Mouse (Mus musculus): ENCODE measurements around the gene Trim67. TPM values are rescaled to one million over a fixed set of nuclear protein-coding genes. Genes with fewer than 3 reads are reported as not detected.
"Not testable (repeated sequence)": the region's sequence is repeated elsewhere in the genome, so short reads cannot be mapped to it uniquely, and the experiment has no call there.

Gene Trim67
- total and polyA plus RNA-seq, 3 experiments: 0.05 TPM; not detected in 2

GRCm38 (mm10) chr8:124837956-124838355 lies 45.1 kb downstream of the Trim67 start:
- H3K27me3 ChIP-seq (ENCODE audit: insufficient read depth, low read length): no peaks in the 10 kb centered on the region
- peaks cover 65% of the 10 kb centered on the region for H3K36me3 ChIP-seq (replicated peaks)
- no peak for ATAC-seq (ENCODE audit: extremely low read depth, insufficient number of reproducible peaks, low FRiP score, poor library complexity, severe bottlenecking)
- no peak for TF ChIP-seq CTCF (IDR thresholded peaks at IDR 0.05; ENCODE audit: low read depth, low read length)
- no peak for TF ChIP-seq GATA2 (IDR thresholded peaks at IDR 0.05; ENCODE audit: borderline replicate concordance, low read depth, low read length)
- no peak for TF ChIP-seq TAL1 (conservative IDR thresholded peaks at IDR 0.05; ENCODE audit: low read depth, low read length)
- no peak for TF ChIP-seq POLR2AphosphoS5 (IDR thresholded peaks at IDR 0.05; ENCODE audit: insufficient replicate concordance, low read depth, low read length)
- TF ChIP-seq GATA1 (IDR thresholded peaks at IDR 0.05; ENCODE audit: borderline replicate concordance, low read length): no peak
- H3K4me3 ChIP-seq (ENCODE audit: low read depth, low read length): no peak overlapping the region
- DNase-seq (ENCODE audit: low spot score): no peak
- H3K4me1 ChIP-seq (ENCODE audit: insufficient read depth, low read depth, low read length): no peaks in the 10 kb centered on the region; the same call in 1 of the 2 replicates
- no peaks in the 10 kb centered on the region for H3K9me3 ChIP-seq (replicated peaks)

GRCm38 (mm10) chr8:124839371-124839770 lies 46.5 kb downstream of the Trim67 start:
- ATAC-seq (ENCODE audit: extremely low read depth, insufficient number of reproducible peaks, low FRiP score, poor library complexity, severe bottlenecking): no peak
- H3K36me3 ChIP-seq (replicated peaks): peaks cover 80% of the 10 kb centered on the region

GRCm38 (mm10) chr8:124840900-124841299 lies 48.0 kb downstream of the Trim67 start:
- DNase-seq (ENCODE audit: low spot score): no peak
- TF ChIP-seq CTCF (IDR thresholded peaks at IDR 0.05; ENCODE audit: low read depth, low read length) (no peak), POLR2AphosphoS5 (IDR thresholded peaks at IDR 0.05; ENCODE audit: insufficient replicate concordance, low read depth, low read length) (no peak), GATA2 (IDR thresholded peaks at IDR 0.05; ENCODE audit: borderline replicate concordance, low read depth, low read length) (no peak), GATA1 (IDR thresholded peaks at IDR 0.05; ENCODE audit: borderline replicate concordance, low read length) (no peak), TAL1 (conservative IDR thresholded peaks at IDR 0.05; ENCODE audit: low read depth, low read length) (no peak)
- H3K4me3 ChIP-seq (ENCODE audit: low read depth, low read length): no peak overlapping the region
- H3K9me3 ChIP-seq (replicated peaks): no peaks in the 10 kb centered on the region
- H3K36me3 ChIP-seq (replicated peaks): peaks cover 94% of the 10 kb centered on the region
- H3K4me1 ChIP-seq (ENCODE audit: insufficient read depth, low read depth, low read length): peaks cover 5% of the 10 kb centered on the region
- no peaks in the 10 kb centered on the region for H3K27me3 ChIP-seq (ENCODE audit: insufficient read depth, low read length)
- ATAC-seq (ENCODE audit: extremely low read depth, insufficient number of reproducible peaks, low FRiP score, poor library complexity, severe bottlenecking): no peak

More at GRCm38 (mm10) chr8:124839371-124839770, 46.5 kb downstream of the Trim67 start:
- DNase-seq (ENCODE audit: low spot score): no peak
- Histone ChIP-seq H3K9me3 (replicated peaks) (no peaks in the 10 kb centered on the region), H3K27me3 (ENCODE audit: insufficient read depth, low read length) (no peaks in the 10 kb centered on the region), H3K4me3 (ENCODE audit: low read depth, low read length) (no peak overlapping the region), H3K4me1 (ENCODE audit: insufficient read depth, low read depth, low read length) (peaks cover 2% of the 10 kb centered on the region)
- TF ChIP-seq GATA1 (IDR thresholded peaks at IDR 0.05; ENCODE audit: borderline replicate concordance, low read length): no peak
- no peak for TF ChIP-seq GATA2 (IDR thresholded peaks at IDR 0.05; ENCODE audit: borderline replicate concordance, low read depth, low read length)

GRCm38 (mm10) chr8:124841775-124842174 lies 48.9 kb downstream of the Trim67 start:
- H3K4me1 ChIP-seq (ENCODE audit: insufficient read depth, low read depth, low read length): peaks cover 5% of the 10 kb centered on the region
- no peaks in the 10 kb centered on the region for H3K9me3 ChIP-seq (replicated peaks)
- peaks cover 89% of the 10 kb centered on the region for H3K36me3 ChIP-seq (replicated peaks)
- no peaks in the 10 kb centered on the region for H3K27me3 ChIP-seq (ENCODE audit: insufficient read depth, low read length)
- no peak overlapping the region for H3K4me3 ChIP-seq (ENCODE audit: low read depth, low read length)
- TF ChIP-seq GATA1 (IDR thresholded peaks at IDR 0.05; ENCODE audit: borderline replicate concordance, low read length): no peak
- TF ChIP-seq TAL1 (conservative IDR thresholded peaks at IDR 0.05; ENCODE audit: low read depth, low read length): no peak
- no peak for TF ChIP-seq GATA2 (IDR thresholded peaks at IDR 0.05; ENCODE audit: borderline replicate concordance, low read depth, low read length)
- ATAC-seq (ENCODE audit: extremely low read depth, insufficient number of reproducible peaks, low FRiP score, poor library complexity, severe bottlenecking): no peak
- no peak for DNase-seq (ENCODE audit: low spot score)

- DNase-seq (ENCODE audit: low spot score): not testable (repeated sequence)
These were observed 50.0 kb downstream of the Trim67 start for GRCm38 (mm10) chr8:124842929-124843328.

GRCm38 (mm10) chr8:124845131-124845530 lies 52.2 kb downstream of the Trim67 start:
- DNase-seq (ENCODE audit: low spot score) (no peak), ATAC-seq (ENCODE audit: extremely low read depth, insufficient number of reproducible peaks, low FRiP score, poor library complexity, severe bottlenecking) (no peak)
- H3K27me3 ChIP-seq (ENCODE audit: insufficient read depth, low read length): no peaks in the 10 kb centered on the region
- H3K36me3 ChIP-seq (replicated peaks): peaks cover 57% of the 10 kb centered on the region
- no peaks in the 10 kb centered on the region for H3K9me3 ChIP-seq (replicated peaks)
- peaks cover 5% of the 10 kb centered on the region for H3K4me1 ChIP-seq (ENCODE audit: insufficient read depth, low read depth, low read length)
- no peak overlapping the region for H3K4me3 ChIP-seq (ENCODE audit: low read depth, low read length)
- no peak for TF ChIP-seq GATA1 (IDR thresholded peaks at IDR 0.05; ENCODE audit: borderline replicate concordance, low read length)
- no peak for TF ChIP-seq GATA2 (IDR thresholded peaks at IDR 0.05; ENCODE audit: borderline replicate concordance, low read depth, low read length)
- TF ChIP-seq POLR2AphosphoS5 (IDR thresholded peaks at IDR 0.05; ENCODE audit: insufficient replicate concordance, low read depth, low read length): no peak
- TF ChIP-seq TAL1 (conservative IDR thresholded peaks at IDR 0.05; ENCODE audit: low read depth, low read length): no peak
- no peak for TF ChIP-seq CTCF (IDR thresholded peaks at IDR 0.05; ENCODE audit: low read depth, low read length)

More at GRCm38 (mm10) chr8:124842929-124843328, 50.0 kb downstream of the Trim67 start:
- H3K9me3 ChIP-seq (replicated peaks); H3K4me1 ChIP-seq (ENCODE audit: insufficient read depth, low read depth, low read length); ATAC-seq (ENCODE audit: extremely low read depth, insufficient number of reproducible peaks, low FRiP score, poor library complexity, severe bottlenecking); H3K27me3 ChIP-seq (ENCODE audit: insufficient read depth, low read length); H3K4me3 ChIP-seq (ENCODE audit: low read depth, low read length): not testable (repeated sequence)
- H3K36me3 ChIP-seq (replicated peaks): peaks cover 79% of the 10 kb centered on the region

GRCm38 (mm10) chr8:124845573-124845972 lies 52.7 kb downstream of the Trim67 start:
- H3K4me3 ChIP-seq (ENCODE audit: low read depth, low read length): no peak overlapping the region
- peaks cover 5% of the 10 kb centered on the region for H3K4me1 ChIP-seq (ENCODE audit: insufficient read depth, low read depth, low read length)
- no peak for DNase-seq (ENCODE audit: low spot score)
- TF ChIP-seq GATA1 (IDR thresholded peaks at IDR 0.05; ENCODE audit: borderline replicate concordance, low read length) (no peak), GATA2 (IDR thresholded peaks at IDR 0.05; ENCODE audit: borderline replicate concordance, low read depth, low read length) (no peak), TAL1 (conservative IDR thresholded peaks at IDR 0.05; ENCODE audit: low read depth, low read length) (no peak), CTCF (IDR thresholded peaks at IDR 0.05; ENCODE audit: low read depth, low read length) (no peak), POLR2AphosphoS5 (IDR thresholded peaks at IDR 0.05; ENCODE audit: insufficient replicate concordance, low read depth, low read length) (no peak)
- no peaks in the 10 kb centered on the region for H3K9me3 ChIP-seq (replicated peaks)
- no peak for ATAC-seq (ENCODE audit: extremely low read depth, insufficient number of reproducible peaks, low FRiP score, poor library complexity, severe bottlenecking)
- no peaks in the 10 kb centered on the region for H3K27me3 ChIP-seq (ENCODE audit: insufficient read depth, low read length)
- H3K36me3 ChIP-seq (replicated peaks): peaks cover 53% of the 10 kb centered on the region

Data from G1E (cell line).